Mouse (Mus musculus) c-Kit-positive CD71-negative TER-119-negative erythroid progenitor cells, embryonic 14.5 days (primary cell): ENCODE data around the gene Gata2.
A peak's percentile ranks its signal among the peaks of the same experiment; 100 is the strongest.
"Not testable (repeated sequence)": the region's sequence is repeated elsewhere in the genome, so short reads cannot be mapped to it uniquely, and the experiment has no call there.

Experiments
- DNase-seq: peaks from one replicate; pipeline ENCODE4 v3.0.0-alpha.2; 2013; ENCODE audit warnings: low read depth

Gata2 gene

DNA sequence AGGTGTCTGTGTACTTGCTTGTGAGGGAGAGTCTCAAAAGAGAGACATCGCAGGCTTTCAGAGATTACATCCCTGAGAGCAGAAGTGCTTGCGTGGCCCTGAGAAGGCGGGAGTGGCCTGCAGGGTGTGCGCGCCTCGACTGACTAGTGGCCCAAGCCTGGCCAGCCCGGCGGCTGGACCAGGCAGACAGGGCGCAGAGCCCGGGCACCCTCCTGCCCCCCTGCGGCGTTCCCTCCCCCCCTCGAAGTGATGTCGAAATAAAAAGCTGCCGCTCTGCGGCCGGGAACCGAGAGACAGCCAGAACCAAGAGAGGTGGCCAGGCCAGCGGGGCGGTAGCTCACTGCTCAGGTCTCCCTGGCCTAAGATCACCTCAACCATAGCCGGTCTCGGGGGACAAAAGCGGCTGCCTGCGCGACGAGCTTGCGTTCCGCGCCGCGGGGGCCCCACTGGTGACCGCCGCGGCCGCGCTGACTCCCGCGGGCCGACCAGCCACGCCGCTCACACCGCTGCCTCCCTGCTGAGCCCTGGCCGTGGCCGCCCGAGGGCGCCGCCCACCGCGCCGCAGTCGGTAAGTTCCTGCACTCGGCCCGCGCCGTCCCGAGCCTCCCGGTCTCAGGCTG, at the start of gene Gata2:
Gene Gata2 (plus strand): TSS at position 459 of the 620 bp plus-strand sequence.
- no peak for DNase-seq

DNA sequence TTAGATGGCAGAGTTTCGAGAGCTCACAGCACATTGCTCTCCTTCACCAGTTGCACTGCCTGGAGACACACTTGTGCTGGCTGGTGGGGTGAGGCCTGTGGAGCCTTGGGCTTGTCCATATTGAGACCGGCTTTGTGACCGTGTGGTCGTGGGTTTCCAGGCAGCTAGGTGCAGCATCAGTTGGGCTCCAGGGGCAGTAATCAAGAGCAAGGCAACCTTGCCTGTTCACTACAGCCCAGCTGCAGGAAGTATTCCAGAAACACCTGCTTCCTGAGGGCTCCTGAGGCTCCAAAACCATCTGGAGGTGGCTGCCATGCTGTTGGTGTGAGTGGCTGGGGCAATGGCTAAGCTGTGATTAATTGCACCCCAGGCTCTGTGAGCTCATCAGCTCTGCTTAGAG, 47.9 kb upstream of the Gata2 start:
- no peak for DNase-seq

DNA sequence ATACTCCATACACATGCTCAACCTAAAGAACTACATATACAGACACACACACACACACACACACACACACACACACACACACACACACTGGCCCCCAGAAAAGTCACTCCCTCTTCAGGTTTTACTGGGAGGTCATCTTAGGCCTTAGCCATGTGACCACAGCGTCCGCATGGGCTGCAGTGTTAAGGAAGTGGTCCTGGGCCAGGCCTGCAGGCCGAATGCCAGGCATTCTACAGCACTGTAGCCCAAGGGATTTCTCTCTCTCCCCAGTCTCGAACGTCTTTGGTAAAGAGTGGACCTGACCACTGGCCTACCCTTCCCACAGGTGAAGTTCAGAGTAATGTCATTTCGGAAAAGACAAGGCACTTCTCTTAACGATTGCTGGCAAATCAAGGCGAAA, 47.1 kb upstream of the Gata2 start:
- no peak for DNase-seq

DNA sequence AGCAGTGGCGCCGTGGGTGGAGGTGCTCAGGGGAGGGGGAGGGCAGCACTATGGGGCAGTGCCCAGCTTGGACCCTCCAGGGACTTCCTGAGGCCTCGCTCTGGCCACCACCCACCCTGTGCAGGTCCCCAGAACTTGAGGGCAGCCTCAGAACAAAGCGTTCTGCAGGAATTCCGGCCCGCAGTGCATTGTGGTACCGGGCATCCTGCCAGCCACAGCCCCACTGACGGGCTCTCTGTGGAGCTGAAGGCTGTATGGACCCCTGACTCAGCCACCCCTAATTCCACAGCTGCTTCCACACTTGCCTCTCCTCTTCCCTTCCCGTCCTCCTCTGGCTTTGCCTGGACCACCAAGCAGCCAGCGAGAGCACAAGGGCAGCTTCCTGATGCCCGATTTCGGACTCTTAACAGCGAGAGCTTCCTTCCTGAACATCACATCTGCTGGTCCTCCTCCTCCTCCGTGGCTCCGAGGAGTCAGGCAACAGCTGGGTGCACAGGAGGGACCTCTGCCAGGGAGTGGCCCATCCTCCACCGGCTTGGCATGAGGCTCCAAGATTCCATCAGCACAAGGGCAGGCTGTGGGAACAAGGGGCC, 46.2 kb upstream of the Gata2 start:
- no peak for DNase-seq

DNA sequence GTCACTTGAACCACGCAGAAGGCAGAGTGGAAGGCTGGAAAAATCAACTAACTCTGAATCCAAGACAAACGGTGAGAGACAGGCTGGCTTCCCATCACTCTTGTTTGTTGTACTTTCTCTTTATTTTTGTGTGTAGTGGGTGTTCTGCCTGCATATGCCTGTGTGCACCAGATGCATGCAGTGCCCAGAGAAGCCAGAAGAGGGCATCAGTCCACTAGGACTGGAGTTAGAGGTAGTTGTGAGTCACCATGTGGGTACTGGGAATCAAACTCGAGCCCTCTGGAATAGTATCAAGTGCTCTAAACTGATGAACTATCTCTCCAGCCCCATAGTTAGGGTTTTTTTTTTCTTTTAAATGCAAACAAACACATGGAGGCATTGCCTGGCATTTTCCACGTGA, 42.4 kb upstream of the Gata2 start:
- DNase-seq: no peak

DNA sequence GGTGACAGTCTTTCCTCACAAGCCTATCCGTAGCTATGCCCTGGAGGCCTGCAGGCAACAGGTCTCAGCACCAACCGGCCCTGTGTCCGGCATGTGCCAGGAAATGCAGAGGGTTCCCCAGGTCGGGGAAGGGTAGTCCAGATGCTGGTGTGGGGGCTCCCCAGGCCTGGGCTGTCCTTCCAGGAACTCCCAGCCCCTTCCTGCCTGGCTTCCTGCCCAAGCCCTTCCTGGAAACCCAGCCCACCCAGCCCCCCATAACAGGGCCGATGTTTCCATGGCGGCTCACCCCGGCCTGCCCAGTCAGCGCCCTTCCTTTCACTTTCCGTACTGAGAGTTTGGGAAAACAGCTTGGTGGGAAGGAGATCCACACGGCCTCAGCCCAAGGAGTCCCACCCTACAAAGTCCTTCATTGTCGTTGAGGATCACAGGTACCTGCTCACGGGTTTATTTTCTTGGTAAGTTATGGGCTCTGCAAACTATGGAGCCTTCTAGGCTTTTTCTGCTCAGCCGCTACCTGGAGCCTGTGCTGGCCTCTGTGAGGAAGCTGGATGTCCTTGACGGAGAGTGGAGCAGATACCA, 41.5 kb upstream of the Gata2 start:
- no peak for DNase-seq

DNA sequence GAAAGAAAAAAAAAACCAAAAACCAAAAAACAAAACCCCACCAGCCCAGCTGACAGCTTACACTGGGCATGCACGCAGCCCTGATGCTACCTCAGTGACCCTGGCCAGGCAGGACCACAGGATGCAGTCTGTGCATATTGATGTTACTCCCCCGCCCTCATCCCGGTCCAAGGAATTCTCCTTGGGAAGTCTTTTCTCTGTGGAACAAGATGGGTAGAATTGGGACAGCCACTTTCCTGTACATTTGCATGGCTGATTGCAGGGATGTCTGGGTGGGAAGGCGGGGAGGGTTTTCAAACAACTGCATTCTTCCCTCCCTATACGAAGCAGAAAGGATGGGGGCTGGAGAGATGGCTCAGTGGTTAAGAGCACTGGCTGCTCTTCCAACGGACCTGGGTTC, 40.7 kb upstream of the Gata2 start:
- DNase-seq: no peak

DNA sequence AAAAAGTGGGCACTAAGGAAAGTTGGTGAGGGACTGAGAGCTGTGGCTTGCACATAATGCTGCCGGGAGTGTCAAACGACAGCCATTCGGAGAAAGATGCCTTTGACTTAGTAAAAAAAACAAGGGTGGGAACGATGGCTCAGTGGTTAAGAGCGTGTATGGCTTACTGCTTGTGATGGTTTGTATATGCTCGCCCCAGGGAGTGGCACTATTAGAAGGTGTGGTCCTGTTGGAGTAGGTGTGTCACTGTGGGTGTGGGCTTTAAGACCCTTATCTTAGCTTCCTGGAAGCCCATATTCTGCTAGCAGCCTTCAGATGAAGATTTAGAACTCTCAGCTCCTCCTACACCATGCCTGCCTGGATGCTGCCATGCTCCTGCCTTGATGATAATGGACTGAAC, 38.1 kb upstream of the Gata2 start:
- not testable (repeated sequence) for DNase-seq

DNA sequence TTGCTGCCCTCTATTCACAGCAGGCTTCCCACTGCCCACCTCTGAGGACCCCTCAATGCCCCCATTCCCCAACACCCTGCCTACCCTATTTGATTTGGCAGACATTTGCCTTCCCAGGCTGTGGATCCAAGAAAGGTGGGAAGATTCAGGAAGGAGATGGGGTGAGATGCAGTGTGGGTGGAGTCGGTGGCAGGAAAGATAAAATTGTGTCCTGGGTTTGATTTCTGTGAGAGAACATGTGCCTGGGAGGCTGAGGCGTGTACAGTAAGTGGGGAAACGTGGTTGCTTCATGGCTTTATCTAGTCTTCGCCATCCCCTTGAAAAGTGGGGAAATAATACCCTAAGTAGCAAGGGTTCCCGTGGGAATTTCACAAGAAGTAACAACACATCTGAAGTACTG, 34.9 kb upstream of the Gata2 start:
- no peak for DNase-seq

DNA sequence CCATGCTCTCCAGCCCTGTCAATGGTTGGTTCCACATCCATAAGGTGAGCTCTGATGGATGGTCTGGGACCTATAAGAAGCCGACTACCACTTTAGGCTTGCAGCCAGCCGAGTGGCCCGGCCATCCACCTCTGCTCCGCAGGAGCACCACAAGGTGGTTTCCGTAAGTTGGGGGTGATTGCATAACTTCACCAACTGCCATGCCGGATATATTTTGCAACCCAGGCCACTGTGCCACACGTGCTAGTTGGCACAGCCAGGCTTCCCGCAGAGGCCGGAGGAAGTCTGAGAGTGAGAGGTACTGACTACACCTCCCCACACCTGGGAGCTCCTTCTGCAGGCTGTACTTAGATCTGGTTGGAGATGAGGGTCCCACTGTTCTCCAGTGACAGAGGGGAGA, 27.6 kb upstream of the Gata2 start:
- DNase-seq: no peak

DNA sequence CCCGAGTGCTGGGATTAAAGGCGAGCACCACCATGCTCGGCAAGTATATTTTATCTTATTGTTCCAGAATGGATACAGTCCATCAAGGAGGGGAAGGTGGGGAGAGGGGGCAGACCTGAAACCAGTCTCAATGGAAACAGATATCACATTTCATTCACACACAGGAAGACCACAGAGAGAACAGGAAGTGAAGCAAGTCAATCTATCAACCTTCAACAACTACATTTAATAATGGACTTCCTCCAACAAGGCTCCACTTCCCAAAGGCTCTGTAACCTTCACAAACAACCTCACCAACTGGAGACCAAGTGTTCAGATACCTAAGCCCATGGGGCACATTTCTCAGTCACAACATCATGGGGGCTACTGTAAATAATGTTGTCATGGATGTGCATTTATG, 19.5 kb upstream of the Gata2 start:
- DNase-seq: no peak

DNA sequence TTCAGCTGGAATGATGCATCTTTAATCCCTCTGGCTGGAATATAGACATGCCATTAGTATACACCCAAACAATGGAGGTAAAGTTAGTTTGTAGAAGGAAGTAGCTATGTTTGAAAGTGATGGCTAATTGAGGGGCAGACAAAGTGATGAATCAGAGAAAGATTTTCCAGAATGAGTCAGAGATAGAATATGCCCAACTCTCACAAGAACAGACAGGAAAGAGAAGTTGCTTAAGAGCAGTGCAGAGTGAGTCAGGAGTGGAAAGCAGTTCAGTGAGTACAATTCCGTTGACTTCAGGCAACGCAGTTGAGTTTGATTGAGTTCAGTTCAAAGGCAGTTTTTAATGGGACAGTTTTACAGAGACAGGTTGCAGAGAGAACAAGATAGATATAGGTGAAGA, 19.0 kb upstream of the Gata2 start:
- DNase-seq: no peak

DNA sequence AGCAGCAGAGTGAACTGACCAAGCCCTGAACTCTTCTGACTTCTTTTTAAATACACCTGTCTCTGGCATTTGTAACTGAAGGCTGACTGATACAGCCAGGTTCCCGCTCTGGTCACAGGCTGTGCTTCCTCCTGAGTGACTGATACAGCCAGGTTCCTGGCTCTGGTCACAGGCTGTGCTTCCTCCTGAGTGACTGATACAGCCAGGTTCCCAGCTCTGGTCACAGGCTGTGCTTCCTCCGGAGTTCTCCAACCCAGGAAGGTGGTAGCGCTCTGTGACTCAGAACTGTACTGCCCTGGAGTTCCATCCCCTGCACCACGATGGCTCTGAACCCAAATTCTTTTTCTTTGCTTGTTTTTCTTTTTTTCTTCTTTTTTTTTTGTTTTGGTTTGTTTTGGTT, 9.0 kb upstream of the Gata2 start:
- no peak for DNase-seq

DNA sequence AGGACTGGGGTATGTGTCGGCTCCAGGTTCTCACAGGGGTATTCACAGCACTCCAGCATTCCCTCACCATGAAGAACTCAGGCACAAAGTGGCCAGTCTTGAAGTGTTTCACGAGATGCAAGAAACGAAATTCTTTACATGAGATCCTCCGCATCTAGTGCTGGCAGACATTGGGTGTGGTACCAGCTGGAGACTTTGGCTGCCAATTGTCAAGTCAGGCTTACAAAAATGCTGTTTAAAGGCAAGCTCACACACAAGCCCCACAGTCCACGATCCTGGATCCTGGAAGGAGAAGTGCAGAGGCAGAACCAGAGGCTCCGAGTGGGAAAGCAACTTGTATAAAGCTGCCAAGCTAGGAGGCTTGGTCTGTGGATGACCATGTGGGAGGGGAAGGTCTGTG, 5.5 kb upstream of the Gata2 start:
- DNase-seq: no peak

DNA sequence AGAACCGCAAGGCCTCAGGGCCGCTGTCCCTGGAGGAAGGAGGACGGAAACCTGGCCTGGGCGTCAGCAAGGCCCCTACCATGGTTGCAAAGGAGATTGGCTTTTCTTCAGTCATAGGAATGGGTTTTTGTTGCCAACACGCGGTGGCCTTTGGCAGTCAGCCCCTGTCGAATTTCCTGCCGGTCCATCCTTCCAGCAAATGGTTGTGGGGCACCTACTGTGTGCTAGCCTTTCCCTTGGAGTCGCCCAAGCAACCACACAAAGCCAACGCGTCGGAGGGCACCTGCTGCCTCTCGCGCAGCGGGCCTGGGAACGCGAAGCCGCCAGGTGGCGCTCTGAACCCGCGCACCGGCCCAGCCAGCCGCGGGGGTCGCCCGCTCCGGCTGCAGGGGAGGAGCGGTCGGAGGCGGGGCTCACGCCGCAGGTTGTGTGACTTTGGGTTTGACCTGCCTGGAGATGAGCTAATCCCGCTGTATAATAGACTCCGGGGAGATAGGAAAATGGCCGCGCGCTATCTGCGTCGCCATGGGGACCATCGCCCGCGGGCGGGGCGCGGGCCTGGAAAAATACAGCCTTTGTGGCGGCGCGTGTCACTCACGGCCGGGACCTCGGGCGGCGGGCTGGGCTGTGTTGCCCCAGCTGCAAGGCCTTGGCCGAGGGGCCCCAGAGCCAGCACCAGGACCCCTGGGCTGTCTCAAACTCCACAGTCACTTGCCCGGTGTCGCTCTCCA, 4.2 kb upstream of the Gata2 start:
- DNase-seq: peak; percentile 68

DNA sequence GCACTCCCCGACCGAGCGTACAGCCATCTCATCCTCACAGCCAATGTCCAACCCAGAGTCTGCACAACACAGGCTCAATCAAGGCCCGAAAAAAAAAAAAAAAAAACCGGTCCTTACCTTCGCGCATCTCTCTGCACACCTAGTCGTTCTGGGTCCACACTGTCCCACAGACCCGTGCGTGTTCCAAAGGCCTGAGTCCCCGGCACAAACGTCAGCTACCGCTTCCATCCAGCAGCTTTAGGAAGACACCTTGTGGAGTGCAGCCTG, 3.7 kb upstream of the Gata2 start:
- no peak for DNase-seq

DNA sequence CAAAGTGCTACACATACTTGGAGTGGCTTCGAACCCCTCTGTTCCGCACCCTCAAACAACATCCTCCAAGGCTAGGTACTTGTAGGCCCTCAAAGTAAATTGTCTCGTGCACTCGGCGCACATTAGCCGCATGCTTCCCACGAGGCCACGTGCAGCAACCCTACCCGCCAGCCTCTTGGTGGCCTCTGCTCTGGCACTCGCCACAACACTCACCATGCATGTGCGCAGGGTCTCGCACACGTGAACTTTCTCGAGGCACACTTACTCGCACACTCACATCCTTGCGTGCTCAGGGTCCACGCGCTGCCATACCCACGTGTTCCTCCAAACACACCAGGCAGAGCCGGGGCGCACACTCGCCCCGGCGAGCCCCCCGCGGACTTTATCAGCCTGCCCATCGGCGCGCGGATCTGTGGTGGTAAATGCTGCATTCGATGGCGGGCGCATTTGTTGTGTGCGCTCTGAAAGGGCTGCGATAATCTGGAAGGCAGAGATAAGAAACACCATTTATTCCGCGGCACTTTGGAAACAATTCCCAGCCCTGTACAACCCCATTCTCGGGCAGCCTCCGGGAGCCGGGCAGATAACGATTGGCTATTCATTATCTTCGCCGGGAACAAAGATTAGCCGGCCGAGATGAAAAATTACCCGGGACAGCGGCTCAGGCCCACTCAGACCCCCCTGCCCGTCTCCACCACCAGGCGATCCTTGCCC, 3.2 kb upstream of the Gata2 start:
- no peak for DNase-seq

DNA sequence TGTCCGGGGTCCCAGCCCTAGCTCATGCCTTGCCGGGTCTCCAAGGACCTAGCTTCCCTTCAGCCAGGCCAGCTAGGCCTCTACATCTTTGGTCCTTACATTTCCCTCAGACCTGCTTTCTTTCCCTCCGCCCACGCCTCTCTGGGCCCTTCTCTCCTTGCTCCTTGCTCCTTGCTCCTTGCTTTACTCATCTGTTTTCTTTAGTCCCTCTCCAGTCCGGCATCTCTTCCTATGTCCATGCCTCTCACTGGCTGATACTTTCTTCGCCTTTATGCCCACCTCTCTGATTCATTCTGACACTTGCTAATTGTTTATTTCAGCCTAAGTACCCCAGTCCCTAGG, 2.7 kb upstream of the Gata2 start:
- DNase-seq: no peak

DNA sequence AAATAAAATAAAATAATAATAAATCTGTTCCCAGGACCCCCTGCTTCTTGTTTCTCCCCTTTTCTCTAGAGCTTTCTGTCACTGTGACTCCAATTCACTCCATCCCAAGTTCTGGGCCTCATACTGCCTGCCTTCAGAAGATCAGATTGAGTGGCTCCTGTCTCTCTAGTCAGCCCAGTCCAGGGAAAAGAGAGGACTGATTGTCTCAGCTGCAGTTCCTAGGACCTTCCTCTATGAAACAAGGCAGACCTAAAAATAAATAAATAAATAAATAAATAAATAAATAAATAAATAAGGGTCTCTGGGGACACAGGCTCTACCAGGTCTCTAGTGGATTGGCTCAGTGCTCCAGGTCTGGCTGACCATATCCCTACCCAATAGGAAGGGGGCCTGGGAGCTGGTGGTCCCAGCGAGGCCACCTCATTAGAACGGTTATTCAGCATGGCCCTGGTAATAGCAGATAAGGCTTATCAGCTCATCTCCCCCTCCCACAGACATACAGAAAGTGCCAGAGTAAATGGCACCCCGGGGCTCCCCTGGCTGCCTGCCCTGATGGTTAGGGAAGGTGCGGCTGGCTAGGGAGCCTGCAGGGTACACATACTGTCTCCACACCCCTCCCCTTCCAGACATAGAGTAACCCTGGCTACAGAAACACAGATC, 2.1 kb upstream of the Gata2 start:
- DNase-seq: no peak

DNA sequence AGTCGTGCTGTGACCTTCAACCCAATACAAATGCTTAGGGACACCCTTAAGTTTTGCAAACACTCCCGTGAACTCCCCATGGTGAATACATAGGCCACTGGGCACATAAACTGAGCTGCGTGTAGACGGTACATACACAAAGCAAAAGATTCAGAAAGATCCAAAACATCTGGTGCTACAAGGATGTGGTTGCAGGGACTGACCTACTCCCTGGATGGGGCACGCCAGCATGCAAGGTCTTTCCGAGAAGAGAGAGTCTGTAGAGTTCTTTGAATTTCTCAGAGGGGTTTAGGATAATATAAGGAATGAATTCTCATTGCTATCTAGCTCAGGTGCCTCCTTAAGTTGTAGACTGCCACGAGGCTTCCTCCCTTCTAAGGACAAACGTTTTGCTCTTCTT, 935 bp upstream of the Gata2 start:
- DNase-seq: no peak

DNA sequence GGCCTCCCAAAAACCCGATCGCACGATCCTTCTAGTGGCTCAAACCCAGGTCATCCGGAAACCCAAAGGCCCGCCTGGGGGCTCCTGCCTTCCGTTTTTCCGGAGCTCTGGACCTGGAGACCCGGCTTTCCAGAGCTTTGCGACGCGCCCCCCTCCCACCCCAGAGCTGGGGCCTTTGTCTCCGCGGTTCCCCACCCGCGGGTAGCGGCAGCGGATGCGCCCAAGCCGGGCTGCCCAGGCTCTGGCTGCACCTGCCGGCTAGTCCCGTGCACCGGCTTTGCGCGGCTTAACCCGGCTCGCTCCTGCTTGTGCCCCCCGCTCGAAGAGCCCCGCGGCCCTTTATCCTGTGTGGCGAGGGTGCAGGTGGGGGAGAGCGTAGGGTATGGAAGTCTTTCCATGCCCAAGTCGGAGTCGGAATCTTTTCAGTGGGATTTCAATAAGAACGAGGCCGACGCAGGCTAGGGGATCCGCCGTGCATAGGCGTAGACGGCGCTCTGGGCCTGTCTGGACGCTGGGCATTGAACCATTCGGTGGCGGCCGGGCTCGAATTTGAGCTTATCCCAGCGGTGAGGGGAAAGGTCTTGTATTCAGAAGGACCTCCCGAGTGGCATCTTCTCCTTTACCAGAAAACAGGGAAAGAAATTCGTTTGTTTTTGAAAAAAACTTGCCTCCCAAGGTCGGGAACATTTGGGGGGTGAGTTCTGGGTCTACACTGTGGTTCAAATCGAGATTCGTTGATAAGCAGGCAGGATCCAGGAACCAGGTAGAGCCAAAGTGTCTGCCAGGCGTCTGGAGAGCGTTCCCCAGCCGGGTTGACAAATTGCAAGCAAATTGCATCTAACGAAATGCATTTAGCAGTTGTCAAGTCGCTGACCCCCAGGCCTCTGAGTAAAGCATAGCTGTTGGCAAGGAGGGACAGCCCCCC, 624 bp downstream of the Gata2 start:
- DNase-seq: no peak

DNA sequence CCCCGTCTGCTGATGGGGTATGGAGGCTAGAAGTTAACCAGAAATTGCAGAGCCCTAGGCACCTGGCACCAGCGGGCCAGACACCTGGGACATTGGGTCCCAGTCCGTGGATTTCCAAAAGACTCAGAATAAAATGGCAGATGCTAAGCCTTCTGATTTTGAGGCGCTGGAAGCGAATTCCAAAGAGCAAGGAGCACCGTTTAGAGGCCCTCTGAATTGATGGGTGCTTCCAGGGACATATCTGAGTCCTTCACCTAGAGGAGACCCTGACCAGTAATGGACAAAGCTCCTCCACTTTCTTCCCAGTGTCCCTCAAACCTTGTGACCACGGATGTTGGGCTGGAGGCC, 1.3 kb downstream of the Gata2 start:
- DNase-seq: no peak
